Comparison of ENCODE assay signal across 8 mouse cellular contexts in genomic region chr9:119101992-119102782, GRCm38 (mm10). TPM values are rescaled to one million over a fixed set of nuclear protein-coding genes. Genes with fewer than 3 reads are reported as not detected.
DNase-seq lines count a peak whose midpoint lies in the region; TF ChIP-seq lines count a peak whose summit lies in the region.

TSS of gene Dlec1 (plus strand) at chr9:119102478.

- peak; percentile 75 for DNase-seq in WW6 (ENCODE audit: low read depth, low spot score)
- DNase-seq in cerebellum, postnatal 25 days, result peak; percentile 49 to 64
- peak; percentile 70 for DNase-seq in gastrocnemius, adult 2 months
- DNase-seq in hindlimb bud, embryonic 11.5 days (ENCODE audit: extremely low spot score, low read depth, low spot score), result peak; percentile 91
- DNase-seq in left cerebral cortex, adult 18-20 months (ENCODE audit: low spot score in 2 of 2), result peak; percentile 73 to 82
- DNase-seq in lung, postnatal 36 days, result peak; percentile 89
- peak; percentile 86 to 91 for DNase-seq in right cerebral cortex, postnatal 10 days (ENCODE audit: low spot score in 2 of 2)
- no peak for DNase-seq in MN1 (ENCODE audit: low spot score)

- peak within 1 kb of the TSS; percentile 86 for H3K4me3 ChIP-seq in gastrocnemius, adult 2 months

- peak; percentile 25; the same call in 1 of the 2 replicates for TF ChIP-seq CTCF in gastrocnemius, adult 2 months (IDR thresholded peaks at IDR 0.05)

- peak within 1 kb of the TSS; percentile 79 for H3K27ac ChIP-seq in gastrocnemius, adult 2 months

- intact Hi-C loops in gastrocnemius, adult 2 months (cut with DNase I), result no loop called here

RNA-seq across cellular contexts. Expression of gene Dlec1, which starts in this region (rescaled TPM):
- not detected for total RNA-seq in gastrocnemius, adult 2 months (2021)
- 1 to 10 TPM; 2.8 to 4.0 TPM for total RNA-seq in left cerebral cortex, adult 18-20 months (2021)

Comparison
In these comparisons a context has a peak if more than half of its experiments do, and no peak if none do; other contexts are left out.
1. Peak in DNase-seq, H3K4me3 ChIP-seq and H3K27ac ChIP-seq in gastrocnemius, adult 2 months; RNA of the gene not detected or under 1 TPM.